Mouse (Mus musculus): ENCODE measurements around the gene 1700015G11Rik. TPM values are rescaled to one million over a fixed set of nuclear protein-coding genes. Genes with fewer than 3 reads are reported as not detected.

The 1700015G11Rik gene
- polyA plus RNA-seq (2012; ENCODE audit: insufficient read depth, low replicate concordance) = not detected in 2 replicates

GRCm38 (mm10) chr7:52015628-52016027 is at the start of gene 1700015G11Rik:
1700015G11Rik (minus strand) TSS chr7:52015728.
- Histone ChIP-seq H3K9me3 (0 out of 2 replicates have a peak, but pooled peaks cover 3% of the 10 kb centered on the region), H3K27me3 (replicated peaks) (no peaks in the 10 kb centered on the region), H3K36me3 (replicated peaks; ENCODE audit: low read length) (no peaks in the 10 kb centered on the region), H3K4me3 (replicated peaks) (no peak within 1 kb of the TSS), H3K4me1 (no peaks in the 10 kb centered on the region)
- TF ChIP-seq FLI1 (IDR thresholded peaks at IDR 0.05; ENCODE audit: low read length) = no peak
- TF ChIP-seq GATA1 (IDR thresholded peaks at IDR 0.05; ENCODE audit: borderline replicate concordance, low read length) = no peak

DNA sequence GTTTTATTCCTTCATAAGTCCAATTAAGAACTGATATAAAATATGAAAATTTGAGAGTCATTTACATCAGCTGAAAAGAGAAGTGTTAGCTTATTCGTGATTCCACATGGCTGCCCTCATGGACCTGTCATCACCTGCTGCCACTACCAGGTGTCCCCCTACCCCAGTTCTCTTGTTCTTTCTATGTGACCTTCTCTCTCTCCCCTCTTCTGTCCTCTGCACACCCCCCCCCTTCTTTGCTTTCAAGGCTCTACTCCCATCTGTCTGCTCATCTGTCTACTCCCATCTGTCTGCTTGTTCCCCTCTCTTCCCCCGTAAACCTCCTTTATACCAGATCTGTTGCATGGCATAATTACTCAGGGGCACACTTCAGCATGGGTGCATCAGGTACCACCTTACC is 41.4 kb upstream of the 1700015G11Rik start:
- no peak overlapping the region for H3K4me3 ChIP-seq (replicated peaks)
- H3K36me3 ChIP-seq (replicated peaks; ENCODE audit: low read length) = no peaks in the 10 kb centered on the region
- TF ChIP-seq FLI1 (IDR thresholded peaks at IDR 0.05; ENCODE audit: low read length) = no peak
- TF ChIP-seq GATA1 (IDR thresholded peaks at IDR 0.05; ENCODE audit: borderline replicate concordance, low read length) = no peak

DNA sequence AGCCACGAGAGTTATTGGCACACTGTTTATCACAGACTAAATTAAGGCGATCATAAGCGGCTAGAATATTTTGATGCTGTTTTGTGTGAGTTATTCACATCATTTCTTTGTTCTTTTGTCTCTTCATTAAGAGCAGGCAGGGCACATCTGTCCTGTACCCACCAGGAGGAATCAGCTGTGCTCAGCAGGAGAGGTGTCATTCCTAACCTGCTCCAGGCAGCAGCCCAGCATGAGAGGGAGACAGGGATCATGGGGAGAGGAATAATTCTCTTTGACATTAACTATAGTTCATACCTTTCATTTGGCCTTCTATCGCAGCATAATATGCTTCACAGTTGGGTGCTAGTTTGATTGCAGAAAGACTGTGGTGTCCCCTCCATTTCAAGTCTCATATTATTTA is 40.7 kb upstream of the 1700015G11Rik start:
- no peaks in the 10 kb centered on the region for H3K27me3 ChIP-seq (replicated peaks)
- no peaks in the 10 kb centered on the region for H3K4me1 ChIP-seq
- TF ChIP-seq GATA1 (IDR thresholded peaks at IDR 0.05; ENCODE audit: borderline replicate concordance, low read length) (no peak), FLI1 (IDR thresholded peaks at IDR 0.05; ENCODE audit: low read length) (no peak)
- H3K9me3 ChIP-seq = no peaks in the 10 kb centered on the region
- H3K36me3 ChIP-seq (replicated peaks; ENCODE audit: low read length) = no peaks in the 10 kb centered on the region
- H3K4me3 ChIP-seq (replicated peaks) = no peak overlapping the region

More for the DNA sequence above, 41.4 kb upstream of the 1700015G11Rik start:
- no peaks in the 10 kb centered on the region for H3K27me3 ChIP-seq (replicated peaks)
- H3K4me1 ChIP-seq = no peaks in the 10 kb centered on the region
- H3K9me3 ChIP-seq = no peaks in the 10 kb centered on the region

DNA sequence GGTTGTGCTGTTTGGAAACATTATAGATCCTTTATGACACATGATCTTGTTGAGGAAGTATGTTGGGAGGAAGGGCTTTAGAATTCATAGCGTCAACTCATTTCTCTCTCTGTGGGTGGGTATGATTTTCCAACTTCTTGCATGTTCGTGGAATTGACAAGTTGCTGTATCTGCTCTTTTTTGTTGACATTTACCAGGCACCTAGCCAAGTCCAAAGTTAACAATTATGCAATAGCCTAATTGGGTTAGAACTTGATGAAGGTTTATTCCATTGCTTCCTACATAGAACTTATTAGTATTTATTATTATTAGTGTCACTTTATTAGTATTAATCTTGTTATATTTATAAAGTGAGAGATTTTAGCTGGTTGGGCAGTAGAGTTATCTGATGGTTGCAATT is 40.3 kb upstream of the 1700015G11Rik start:
- no peaks in the 10 kb centered on the region for H3K9me3 ChIP-seq
- no peaks in the 10 kb centered on the region for H3K27me3 ChIP-seq (replicated peaks)
- no peak overlapping the region for H3K4me3 ChIP-seq (replicated peaks)
- H3K36me3 ChIP-seq (replicated peaks; ENCODE audit: low read length) = no peaks in the 10 kb centered on the region
- H3K4me1 ChIP-seq = no peaks in the 10 kb centered on the region
- TF ChIP-seq FLI1 (IDR thresholded peaks at IDR 0.05; ENCODE audit: low read length) = no peak
- no peak for TF ChIP-seq GATA1 (IDR thresholded peaks at IDR 0.05; ENCODE audit: borderline replicate concordance, low read length)

DNA sequence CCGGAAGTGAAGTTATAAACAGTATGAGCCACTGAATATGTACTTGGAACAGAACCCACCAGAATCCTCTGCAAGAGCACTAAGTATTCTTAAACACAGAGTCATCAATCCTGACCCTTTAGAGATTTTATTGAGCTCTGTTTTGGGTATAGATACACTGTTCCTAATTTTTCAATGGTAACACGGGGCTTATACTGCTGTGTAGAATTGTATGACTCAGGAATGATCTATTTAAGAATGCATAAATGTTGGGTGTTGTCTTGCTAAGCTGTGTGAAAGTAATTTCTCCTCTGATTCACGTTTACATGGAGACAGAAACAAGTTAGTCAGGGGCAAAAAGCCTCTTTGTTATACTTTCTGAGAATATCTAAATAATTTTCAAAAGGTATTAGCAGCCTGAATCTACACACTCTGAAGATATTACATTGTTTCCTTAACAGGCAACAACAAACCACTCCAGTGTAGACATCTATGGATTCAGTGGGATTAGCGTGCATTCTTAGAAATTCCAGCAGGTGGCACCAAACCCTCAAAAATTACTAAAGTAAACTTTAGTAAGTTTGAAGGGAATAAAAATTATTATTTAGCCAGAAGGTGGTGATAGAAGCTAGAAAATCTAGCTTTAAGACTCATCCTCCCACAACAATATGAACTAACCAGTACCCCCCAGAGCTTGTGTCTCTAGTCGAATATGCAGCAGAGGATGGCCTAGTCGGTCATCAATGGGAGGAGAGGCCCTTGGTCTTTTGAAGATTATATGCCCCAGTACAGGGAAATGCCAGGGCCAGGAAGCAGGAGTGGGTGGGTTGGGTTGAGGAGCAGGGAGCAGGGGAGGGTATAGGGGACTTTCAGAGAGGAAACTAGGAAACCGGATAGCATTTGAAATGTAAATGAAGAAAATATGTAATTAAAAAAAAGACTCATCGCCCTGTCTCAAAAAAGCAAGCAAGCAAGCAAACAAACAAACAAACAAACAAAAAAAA is 22.4 kb upstream of the 1700015G11Rik start:
- Histone ChIP-seq H3K4me1 (no peaks in the 10 kb centered on the region), H3K4me3 (replicated peaks) (no peak overlapping the region)
- TF ChIP-seq FLI1 (IDR thresholded peaks at IDR 0.05; ENCODE audit: low read length) = no peak
- no peak for TF ChIP-seq GATA1 (IDR thresholded peaks at IDR 0.05; ENCODE audit: borderline replicate concordance, low read length)

DNA sequence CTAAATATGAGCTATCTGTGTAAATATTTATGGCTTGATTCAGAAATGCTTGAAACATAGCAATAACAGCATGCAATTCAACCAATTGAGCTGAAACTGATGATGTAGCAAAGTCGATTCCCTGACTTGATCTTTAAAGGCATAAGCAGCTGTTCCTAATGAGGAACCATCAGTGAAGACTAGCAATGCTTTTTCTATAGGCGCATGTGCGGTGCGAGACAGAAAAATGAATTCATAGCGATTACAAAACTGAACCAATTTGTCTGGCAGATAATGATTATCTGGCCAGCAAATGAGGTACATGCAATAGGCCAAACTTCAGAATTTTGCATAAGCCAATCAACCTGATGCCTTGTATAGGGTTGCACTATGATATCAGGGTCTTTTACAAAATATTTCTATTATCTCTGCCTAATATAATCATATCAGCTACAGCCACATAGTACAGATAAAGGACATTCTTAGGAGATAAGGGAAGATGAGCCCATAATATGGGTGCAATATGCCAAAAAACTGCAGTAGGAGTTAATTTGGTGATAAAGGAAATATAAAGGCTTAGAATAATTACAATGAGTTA is 8.6 kb upstream of the 1700015G11Rik start:
- H3K4me3 ChIP-seq (replicated peaks) = no peak overlapping the region
- H3K4me1 ChIP-seq = no peaks in the 10 kb centered on the region
- no peaks in the 10 kb centered on the region for H3K36me3 ChIP-seq (replicated peaks; ENCODE audit: low read length)
- no peaks in the 10 kb centered on the region for H3K9me3 ChIP-seq
- H3K27me3 ChIP-seq (replicated peaks) = no peaks in the 10 kb centered on the region
- TF ChIP-seq FLI1 (IDR thresholded peaks at IDR 0.05; ENCODE audit: low read length) (no peak), GATA1 (IDR thresholded peaks at IDR 0.05; ENCODE audit: borderline replicate concordance, low read length) (no peak)

More for the DNA sequence above, 22.4 kb upstream of the 1700015G11Rik start:
- H3K27me3 ChIP-seq (replicated peaks) = no peaks in the 10 kb centered on the region
- no peaks in the 10 kb centered on the region for H3K9me3 ChIP-seq
- no peaks in the 10 kb centered on the region for H3K36me3 ChIP-seq (replicated peaks; ENCODE audit: low read length)

DNA sequence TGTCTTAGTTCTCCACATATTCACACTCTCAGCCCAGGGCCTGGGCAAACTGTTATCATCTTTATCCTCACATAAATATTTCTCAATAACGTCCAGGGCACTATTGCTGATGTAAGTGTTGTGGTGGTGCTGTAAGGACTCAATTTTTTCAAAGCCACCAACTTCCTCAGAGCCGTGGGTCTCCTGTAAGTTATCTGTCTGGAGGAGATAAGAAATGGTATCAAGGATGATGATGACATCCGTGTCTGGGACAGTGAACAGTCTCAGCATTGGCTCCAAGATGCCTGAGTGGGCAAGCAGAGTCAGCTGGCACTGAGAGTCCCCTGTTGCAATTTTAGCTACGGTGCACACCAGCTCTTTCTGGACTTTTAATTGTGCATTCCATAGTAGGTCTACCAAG is 6.5 kb upstream of the 1700015G11Rik start:
- Histone ChIP-seq H3K36me3 (replicated peaks; ENCODE audit: low read length) (no peaks in the 10 kb centered on the region), H3K4me3 (replicated peaks) (no peak overlapping the region), H3K4me1 (no peaks in the 10 kb centered on the region), H3K27me3 (replicated peaks) (no peaks in the 10 kb centered on the region), H3K9me3 (0 out of 2 replicates have a peak, but pooled peaks cover 3% of the 10 kb centered on the region)
- no peak for TF ChIP-seq FLI1 (IDR thresholded peaks at IDR 0.05; ENCODE audit: low read length)
- no peak for TF ChIP-seq GATA1 (IDR thresholded peaks at IDR 0.05; ENCODE audit: borderline replicate concordance, low read length)

DNA sequence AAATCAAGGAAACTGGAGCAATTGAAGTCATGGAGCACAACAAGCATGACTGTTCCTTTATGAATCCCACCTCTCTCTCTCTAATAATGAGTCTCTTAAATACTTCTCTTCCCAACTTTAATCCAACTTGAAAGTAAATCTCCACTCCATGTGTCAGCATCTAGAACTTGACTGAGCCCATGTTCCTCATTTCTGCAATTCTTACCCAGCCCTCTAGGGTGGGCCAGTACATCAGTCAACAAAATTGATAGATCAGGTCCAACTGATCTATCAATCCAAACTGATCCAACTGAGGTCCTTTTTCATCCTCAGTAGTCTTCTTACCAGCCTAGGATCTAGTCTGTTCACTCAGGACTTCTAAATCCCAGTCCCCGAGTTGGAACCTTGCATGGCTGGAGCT is 348 bp downstream of the 1700015G11Rik start:
- Histone ChIP-seq H3K9me3 (0 out of 2 replicates have a peak, but pooled peaks cover 3% of the 10 kb centered on the region), H3K36me3 (replicated peaks; ENCODE audit: low read length) (no peaks in the 10 kb centered on the region), H3K4me1 (no peaks in the 10 kb centered on the region), H3K4me3 (replicated peaks) (no peak overlapping the region), H3K27me3 (replicated peaks) (no peaks in the 10 kb centered on the region)
- no peak for TF ChIP-seq GATA1 (IDR thresholded peaks at IDR 0.05; ENCODE audit: borderline replicate concordance, low read length)
- TF ChIP-seq FLI1 (IDR thresholded peaks at IDR 0.05; ENCODE audit: low read length) = no peak

GRCm38 (mm10) chr7:52013457-52013856 is 2.1 kb downstream of the 1700015G11Rik start:
- Histone ChIP-seq H3K27me3 (replicated peaks) (no peaks in the 10 kb centered on the region), H3K4me1 (no peaks in the 10 kb centered on the region), H3K36me3 (replicated peaks; ENCODE audit: low read length) (no peaks in the 10 kb centered on the region), H3K9me3 (0 out of 2 replicates have a peak, but pooled peaks cover 3% of the 10 kb centered on the region), H3K4me3 (replicated peaks) (no peak overlapping the region)
- TF ChIP-seq GATA1 (IDR thresholded peaks at IDR 0.05; ENCODE audit: borderline replicate concordance, low read length) (no peak), FLI1 (IDR thresholded peaks at IDR 0.05; ENCODE audit: low read length) (no peak)

DNA sequence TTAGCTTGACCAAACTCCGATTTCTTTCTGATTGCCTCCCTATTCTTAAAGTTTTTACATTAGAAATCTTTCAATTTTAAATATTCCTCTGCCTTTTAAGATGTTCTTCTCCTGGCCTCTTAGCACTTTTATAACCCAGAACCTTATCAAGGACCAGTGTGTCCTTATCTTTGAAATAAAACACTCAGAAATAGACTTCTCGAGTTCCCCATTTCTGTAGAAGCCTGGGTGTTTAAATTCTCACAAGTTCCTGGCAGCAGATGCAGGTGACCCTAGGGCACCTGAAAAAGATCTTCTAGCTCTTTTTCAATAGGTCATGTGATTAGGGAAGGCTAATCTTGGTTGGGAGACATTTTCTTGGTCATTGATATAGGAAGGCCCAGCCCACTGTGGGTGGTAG is 8.4 kb downstream of the 1700015G11Rik start:
- H3K4me1 ChIP-seq = peaks cover 26% of the 10 kb centered on the region
- H3K9me3 ChIP-seq = no peaks in the 10 kb centered on the region
- TF ChIP-seq GATA1 (IDR thresholded peaks at IDR 0.05; ENCODE audit: borderline replicate concordance, low read length) (no peak), FLI1 (IDR thresholded peaks at IDR 0.05; ENCODE audit: low read length) (no peak)
- H3K36me3 ChIP-seq (replicated peaks; ENCODE audit: low read length) = peaks cover 4% of the 10 kb centered on the region
- H3K4me3 ChIP-seq (replicated peaks) = no peak overlapping the region
- H3K27me3 ChIP-seq (replicated peaks) = no peaks in the 10 kb centered on the region

All from megakaryocyte, embryonic 14.5 days (primary cell).